Mouse (Mus musculus) liver, adult 2 months (tissue): ENCODE data around the gene Ttc39b.

Experiments
- CTCF ChIP-seq: fragments of 200-500 bp; IDR thresholded peaks from 2 replicates; pipeline ENCODE4 v1.5.1; 2011; ENCODE audit warnings: low read depth, low read length, control low read depth
- POLR2A ChIP-seq: fragments of 200-500 bp; IDR thresholded peaks from 2 replicates; pipeline ENCODE4 v1.6.1; 2011; ENCODE audit warnings: low read length, control low read depth; ENCODE audit not compliant: insufficient read depth; ENCODE audit errors: extremely low read depth

DNA sequence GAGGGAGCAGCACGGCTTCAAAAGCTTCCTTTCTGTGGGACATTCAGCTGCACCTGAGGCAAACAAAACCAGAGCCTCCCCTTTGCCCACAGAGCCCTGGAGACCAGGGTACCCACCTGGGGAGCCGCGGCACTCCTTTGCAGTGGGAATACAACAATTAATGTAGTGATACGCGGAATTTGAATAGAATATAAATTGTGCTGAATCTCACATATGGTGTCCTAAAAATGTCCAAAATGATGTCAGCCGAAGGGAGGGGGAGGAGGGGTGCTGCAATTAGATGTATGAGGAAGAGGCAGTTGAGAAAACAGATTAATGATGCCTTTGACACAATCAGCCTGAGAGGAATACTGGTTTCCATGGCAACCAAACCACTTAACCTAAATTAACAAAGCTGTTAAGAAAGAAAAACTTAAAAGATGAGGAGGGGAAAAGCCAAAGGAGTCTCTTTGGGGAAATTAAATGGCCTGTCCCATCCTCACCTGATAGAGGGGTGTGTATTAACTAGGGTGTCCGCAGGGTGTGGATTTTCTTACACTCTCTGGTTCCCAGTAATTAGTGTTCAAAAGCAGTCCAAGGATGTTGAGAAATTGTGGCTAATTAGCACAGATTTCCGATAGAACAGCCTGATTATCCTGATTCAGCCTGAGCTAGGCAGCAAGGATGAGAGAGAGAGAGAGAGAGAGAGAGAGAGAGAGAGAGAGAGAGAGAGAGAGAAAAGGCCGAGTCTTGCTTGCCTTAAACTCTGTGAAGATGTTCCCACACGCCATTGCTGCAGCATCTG lies 117.1 kb downstream of the Ttc39b start:
- TF ChIP-seq POLR2A (no peak), CTCF (no peak)
